Mouse (Mus musculus): ENCODE data around the gene Gm11237. TPM values are rescaled to one million over a fixed set of nuclear protein-coding genes. Genes with fewer than 3 reads are reported as not detected.
"Not testable (repeated sequence)": the region's sequence is repeated elsewhere in the genome, so short reads cannot be mapped to it uniquely, and the experiment has no call there.

Gene Gm11237
- not detected for polyA plus RNA-seq (2017; shearing (Covaris generic))

GRCm38 (mm10) chr4:73622684-73623083, at the start of gene Gm11237:
Gene Gm11237, plus strand, starts transcription at chr4:73622984.
- ATAC-seq = not testable (repeated sequence)

- ATAC-seq = no peak
Observed at GRCm38 (mm10) chr4:73599248-73599647, 23.5 kb upstream of the Gm11237 start.

GRCm38 (mm10) chr4:73607581-73607980, 15.2 kb upstream of the Gm11237 start, which contains the start of gene Gm11238:
Gene Gm11238, plus strand, starts transcription at chr4:73607881.
- ATAC-seq = not testable (repeated sequence)

- not testable (repeated sequence) for ATAC-seq
Observed at GRCm38 (mm10) chr4:73637821-73638220, 15.0 kb downstream of the Gm11237 start, which contains the start of gene Gm11236. Gene Gm11236, plus strand, starts transcription at chr4:73638121.

- not testable (repeated sequence) for ATAC-seq
Observed at GRCm38 (mm10) chr4:73661864-73662263, 39.1 kb downstream of the Gm11237 start.

- ATAC-seq = not testable (repeated sequence)
Observed at GRCm38 (mm10) chr4:73668054-73668453, 45.3 kb downstream of the Gm11237 start, which contains the start of gene Gm11239. Gene Gm11239, plus strand, starts transcription at chr4:73668354.

Other genes with a start within 250 kb of the Gm11237 start
- not detected for gene Gm11487, start 217.9 kb upstream of the Gm11237 start, polyA plus RNA-seq (2017; shearing (Covaris generic))
- not detected for gene Gm11238, start 15.1 kb upstream of the Gm11237 start, polyA plus RNA-seq (2017; shearing (Covaris generic))
- gene Gm11236, start 15.1 kb downstream of the Gm11237 start, polyA plus RNA-seq (2017; shearing (Covaris generic)) = not detected
- not detected for gene Gm11239, start 45.4 kb downstream of the Gm11237 start, polyA plus RNA-seq (2017; shearing (Covaris generic))
- not detected for gene Gm428, start 60.5 kb downstream of the Gm11237 start, polyA plus RNA-seq (2017; shearing (Covaris generic))
- not detected for gene Rasef, start 168.0 kb downstream of the Gm11237 start, polyA plus RNA-seq (2017; shearing (Covaris generic))